Mouse (Mus musculus): ENCODE data around the gene Mgat5. TPM values are rescaled to one million over a fixed set of nuclear protein-coding genes. Genes with fewer than 3 reads are reported as not detected.

The Mgat5 gene
- polyA plus RNA-seq, 1 experiment from 2014 or later = 13.8 TPM

- H3K9me3 ChIP-seq = no peaks in the 10 kb centered on the region
- peaks cover 27% of the 10 kb centered on the region for H3K4me1 ChIP-seq (replicated peaks)
- ATAC-seq = peak; percentile 82
- no peaks in the 10 kb centered on the region for H3K27me3 ChIP-seq
- no peak overlapping the region for H3K4me3 ChIP-seq (replicated peaks)
- H3K9ac ChIP-seq (replicated peaks) = no peak overlapping the region
- WGBS = 46% methylated on average over 16 of the region's 16 CpGs
- no peaks in the 10 kb centered on the region for H3K36me3 ChIP-seq
- peak overlapping the region; percentile 77 for H3K27ac ChIP-seq
- peak overlapping the region; percentile 5; the same call in 1 of the 2 replicates for H3K4me2 ChIP-seq (replicated peaks)
Measured at GRCm38 (mm10) chr1:127508067-127508739, 303.4 kb downstream of the Mgat5 start.

DNA sequence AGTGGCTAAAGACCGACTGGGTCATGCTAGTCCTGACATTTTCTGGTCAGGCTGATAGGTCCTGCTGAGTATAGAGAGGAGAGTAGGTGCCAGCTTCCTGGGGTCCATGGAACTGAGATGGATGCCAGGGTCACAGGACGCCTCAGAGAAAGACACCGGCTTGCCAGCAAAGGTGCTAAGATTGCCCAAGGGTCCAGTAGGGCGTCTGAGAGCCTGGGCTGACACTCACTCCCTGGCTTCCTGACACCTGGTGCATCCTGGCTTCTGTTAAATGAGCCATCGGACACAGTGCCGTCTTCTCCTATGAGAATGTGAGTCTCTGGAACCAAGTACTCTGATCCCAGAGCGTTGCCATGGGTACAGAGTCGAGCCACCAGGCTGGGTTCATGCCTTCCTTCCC lies 304.1 kb downstream of the Mgat5 start:
- Histone ChIP-seq H3K36me3 (no peaks in the 10 kb centered on the region), H3K27ac (peak overlapping the region; percentile 77), H3K4me3 (replicated peaks) (no peak overlapping the region), H3K9me3 (no peaks in the 10 kb centered on the region), H3K27me3 (no peaks in the 10 kb centered on the region), H3K4me2 (replicated peaks) (no peak overlapping the region), H3K4me1 (replicated peaks) (peaks cover 27% of the 10 kb centered on the region), H3K9ac (replicated peaks) (no peak overlapping the region)
- 70% methylated on average over 8 of the region's 8 CpGs for WGBS
- ATAC-seq = peak; percentile 28

GRCm38 (mm10) chr1:127511362-127511761 lies 306.5 kb downstream of the Mgat5 start:
- Histone ChIP-seq H3K36me3 (peaks cover 10% of the 10 kb centered on the region; the same call in 1 of the 2 replicates), H3K9me3 (peaks cover 9% of the 10 kb centered on the region; the same call in 1 of the 2 replicates), H3K27me3 (no peaks in the 10 kb centered on the region), H3K9ac (replicated peaks) (no peak overlapping the region), H3K4me2 (replicated peaks) (no peak overlapping the region), H3K4me3 (replicated peaks) (no peak overlapping the region), H3K4me1 (replicated peaks) (peaks cover 27% of the 10 kb centered on the region), H3K27ac (no peak overlapping the region)
- no peak for ATAC-seq
- WGBS = 86% methylated on average over 6 of the region's 6 CpGs

GRCm38 (mm10) chr1:127512709-127513108 lies 307.9 kb downstream of the Mgat5 start:
- Histone ChIP-seq H3K4me3 (replicated peaks) (no peak overlapping the region), H3K36me3 (peaks cover 10% of the 10 kb centered on the region; the same call in 1 of the 2 replicates), H3K4me2 (replicated peaks) (no peak overlapping the region), H3K27me3 (no peaks in the 10 kb centered on the region), H3K4me1 (replicated peaks) (peaks cover 13% of the 10 kb centered on the region), H3K9me3 (peaks cover 9% of the 10 kb centered on the region; the same call in 1 of the 2 replicates), H3K9ac (replicated peaks) (no peak overlapping the region), H3K27ac (no peak overlapping the region)
- ATAC-seq = no peak
- 86% methylated on average over 6 of the region's 6 CpGs for WGBS

GRCm38 (mm10) chr1:127513140-127513539 lies 308.3 kb downstream of the Mgat5 start:
- Histone ChIP-seq H3K27ac (no peak overlapping the region), H3K4me2 (replicated peaks) (no peak overlapping the region), H3K36me3 (peaks cover 10% of the 10 kb centered on the region; the same call in 1 of the 2 replicates), H3K27me3 (no peaks in the 10 kb centered on the region), H3K9ac (replicated peaks) (no peak overlapping the region), H3K4me3 (replicated peaks) (no peak overlapping the region), H3K4me1 (replicated peaks) (peaks cover 10% of the 10 kb centered on the region), H3K9me3 (peaks cover 9% of the 10 kb centered on the region; the same call in 1 of the 2 replicates)
- no peak for ATAC-seq
- WGBS = 94% methylated on average over 8 of the region's 8 CpGs

- 91% methylated on average over 3 of the region's 3 CpGs for WGBS
- no peak for ATAC-seq
- H3K9me3 ChIP-seq = peaks cover 9% of the 10 kb centered on the region; the same call in 1 of the 2 replicates
- H3K9ac ChIP-seq (replicated peaks) = no peak overlapping the region
- H3K36me3 ChIP-seq = peaks cover 10% of the 10 kb centered on the region; the same call in 1 of the 2 replicates
- H3K4me3 ChIP-seq (replicated peaks) = no peak overlapping the region
- peaks cover 6% of the 10 kb centered on the region for H3K4me1 ChIP-seq (replicated peaks)
- H3K27me3 ChIP-seq = no peaks in the 10 kb centered on the region
- no peak overlapping the region for H3K4me2 ChIP-seq (replicated peaks)
- no peak overlapping the region for H3K27ac ChIP-seq
Measured at GRCm38 (mm10) chr1:127513664-127514063, 308.8 kb downstream of the Mgat5 start.

DNA sequence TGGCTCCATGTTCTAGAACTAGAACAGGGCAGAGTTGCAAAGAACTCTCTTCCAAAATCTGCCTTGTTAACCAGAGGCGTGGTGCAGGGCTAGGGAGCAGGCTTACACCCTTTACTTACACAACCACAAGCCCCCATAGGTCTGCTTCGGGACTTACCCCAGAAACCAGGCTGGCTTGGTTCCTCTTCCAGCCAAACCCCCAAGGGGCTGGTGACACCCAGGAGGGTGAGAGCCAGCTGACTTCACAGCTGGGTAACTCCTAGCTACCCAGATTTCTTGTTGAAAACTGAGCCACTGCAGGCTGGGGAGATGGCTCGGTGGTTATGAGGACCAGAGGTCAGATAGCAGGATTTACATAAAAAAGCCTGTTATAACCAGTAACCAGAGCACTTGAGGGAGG lies 309.7 kb downstream of the Mgat5 start:
- Histone ChIP-seq H3K27me3 (no peaks in the 10 kb centered on the region), H3K4me3 (replicated peaks) (no peak overlapping the region), H3K9me3 (peaks cover 9% of the 10 kb centered on the region; the same call in 1 of the 2 replicates), H3K27ac (no peak overlapping the region), H3K4me2 (replicated peaks) (no peak overlapping the region), H3K9ac (replicated peaks) (no peak overlapping the region), H3K4me1 (replicated peaks) (no peaks in the 10 kb centered on the region), H3K36me3 (peaks cover 14% of the 10 kb centered on the region)
- ATAC-seq = no peak
- 74% methylated on average over 3 of the region's 3 CpGs for WGBS

DNA sequence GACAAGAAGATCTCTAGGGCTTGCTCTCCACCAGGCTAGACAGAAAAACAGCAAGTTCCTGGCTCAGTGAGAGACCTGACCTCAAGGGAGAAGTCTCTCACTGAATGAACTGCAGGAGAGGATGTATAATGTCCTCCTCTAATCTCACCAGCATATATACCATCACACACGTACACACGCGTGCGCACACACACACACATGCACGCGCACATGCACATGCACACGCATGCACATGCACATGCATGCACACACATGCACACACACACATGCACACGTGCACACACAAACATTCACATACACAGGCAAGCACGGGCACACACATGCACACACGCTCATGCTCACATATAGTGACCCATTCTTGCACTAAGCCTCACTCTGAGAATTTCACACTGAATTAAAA lies 310.1 kb downstream of the Mgat5 start:
- WGBS = 99% methylated on average over 10 of the region's 10 CpGs
- Histone ChIP-seq H3K9me3 (peaks cover 9% of the 10 kb centered on the region; the same call in 1 of the 2 replicates), H3K4me2 (replicated peaks) (no peak overlapping the region), H3K36me3 (peaks cover 14% of the 10 kb centered on the region), H3K27me3 (no peaks in the 10 kb centered on the region), H3K4me1 (replicated peaks) (no peaks in the 10 kb centered on the region), H3K27ac (no peak overlapping the region), H3K4me3 (replicated peaks) (no peak overlapping the region), H3K9ac (replicated peaks) (no peak overlapping the region)
- ATAC-seq = 0 out of 2 replicates have a peak, but pooled peaks have one; percentile 34

- H3K27me3 ChIP-seq = no peaks in the 10 kb centered on the region
- ATAC-seq = no peak
- peaks cover 4% of the 10 kb centered on the region for H3K36me3 ChIP-seq
- H3K27ac ChIP-seq = no peak overlapping the region
- peaks cover 4% of the 10 kb centered on the region; the same call in 1 of the 2 replicates for H3K4me1 ChIP-seq (replicated peaks)
- no peak overlapping the region for H3K4me3 ChIP-seq (replicated peaks)
- no peaks in the 10 kb centered on the region for H3K9me3 ChIP-seq
- no peak overlapping the region for H3K4me2 ChIP-seq (replicated peaks)
- WGBS = 85% methylated on average over 8 of the region's 8 CpGs
- H3K9ac ChIP-seq (replicated peaks) = no peak overlapping the region
Measured at GRCm38 (mm10) chr1:127523364-127523763, 318.5 kb downstream of the Mgat5 start.

GRCm38 (mm10) chr1:127530849-127531580 lies 326.2 kb downstream of the Mgat5 start:
- peak overlapping the region; percentile 21 for H3K9ac ChIP-seq (replicated peaks)
- H3K9me3 ChIP-seq = no peaks in the 10 kb centered on the region
- H3K4me2 ChIP-seq (replicated peaks) = peak overlapping the region; percentile 25
- peak; percentile 88 for ATAC-seq
- H3K27ac ChIP-seq = peak overlapping the region; percentile 83
- H3K4me3 ChIP-seq (replicated peaks) = no peak overlapping the region
- H3K27me3 ChIP-seq = peaks cover 6% of the 10 kb centered on the region; the same call in 1 of the 2 replicates
- WGBS = 23% methylated on average over 14 of the region's 14 CpGs
- no peaks in the 10 kb centered on the region for H3K36me3 ChIP-seq
- peaks cover 36% of the 10 kb centered on the region for H3K4me1 ChIP-seq (replicated peaks)

GRCm38 (mm10) chr1:127531723-127532122 lies 326.9 kb downstream of the Mgat5 start:
- peaks cover 6% of the 10 kb centered on the region; the same call in 1 of the 2 replicates for H3K27me3 ChIP-seq
- WGBS = 76% methylated on average over 5 of the region's 5 CpGs
- ATAC-seq = peak; percentile 32

GRCm38 (mm10) chr1:127536448-127536847 lies 331.6 kb downstream of the Mgat5 start:
- WGBS = 38% methylated on average over 5 of the region's 5 CpGs
- no peak overlapping the region for H3K4me3 ChIP-seq (replicated peaks)
- H3K4me1 ChIP-seq (replicated peaks) = peaks cover 47% of the 10 kb centered on the region
- H3K4me2 ChIP-seq (replicated peaks) = peak overlapping the region; percentile 46
- peak overlapping the region; percentile 48 for H3K9ac ChIP-seq (replicated peaks)
- no peaks in the 10 kb centered on the region for H3K36me3 ChIP-seq
- no peaks in the 10 kb centered on the region for H3K9me3 ChIP-seq
- H3K27ac ChIP-seq = peak overlapping the region; percentile 87
- peaks cover 6% of the 10 kb centered on the region; the same call in 1 of the 2 replicates for H3K27me3 ChIP-seq
- no peak; the same call in 1 of the 2 replicates for ATAC-seq

More at GRCm38 (mm10) chr1:127531723-127532122, 326.9 kb downstream of the Mgat5 start:
- Histone ChIP-seq H3K4me2 (replicated peaks) (peak overlapping the region; percentile 25; the same call in 1 of the 2 replicates), H3K36me3 (no peaks in the 10 kb centered on the region), H3K9ac (replicated peaks) (no peak overlapping the region), H3K27ac (peak overlapping the region; percentile 83), H3K4me3 (replicated peaks) (no peak overlapping the region), H3K4me1 (replicated peaks) (peaks cover 43% of the 10 kb centered on the region), H3K9me3 (no peaks in the 10 kb centered on the region)

All from midbrain, embryonic 13.5 days (tissue).